Mouse (Mus musculus) layer of hippocampus, postnatal 36 days (tissue): Measurements from ENCODE around the gene Tbkbp1. TPM values are rescaled to one million over a fixed set of nuclear protein-coding genes. Genes with fewer than 3 reads are reported as not detected.
A peak's percentile ranks its signal among the peaks of the same experiment; 100 is the strongest.

Experiments
- DNase-seq, 2 experiments: peaks; one replicate each; pipeline ENCODE4 v3.0.0; 2022
- total RNA-seq, 2 experiments: library from RNA; stranded (reverse); gene quantifications; 2 replicates each; pipeline ENCODE4 v1.2.3; 2021

The Tbkbp1 gene
- total RNA-seq, 2 experiments from 2014 or later: 83.8 to 94.3 TPM

DNA sequence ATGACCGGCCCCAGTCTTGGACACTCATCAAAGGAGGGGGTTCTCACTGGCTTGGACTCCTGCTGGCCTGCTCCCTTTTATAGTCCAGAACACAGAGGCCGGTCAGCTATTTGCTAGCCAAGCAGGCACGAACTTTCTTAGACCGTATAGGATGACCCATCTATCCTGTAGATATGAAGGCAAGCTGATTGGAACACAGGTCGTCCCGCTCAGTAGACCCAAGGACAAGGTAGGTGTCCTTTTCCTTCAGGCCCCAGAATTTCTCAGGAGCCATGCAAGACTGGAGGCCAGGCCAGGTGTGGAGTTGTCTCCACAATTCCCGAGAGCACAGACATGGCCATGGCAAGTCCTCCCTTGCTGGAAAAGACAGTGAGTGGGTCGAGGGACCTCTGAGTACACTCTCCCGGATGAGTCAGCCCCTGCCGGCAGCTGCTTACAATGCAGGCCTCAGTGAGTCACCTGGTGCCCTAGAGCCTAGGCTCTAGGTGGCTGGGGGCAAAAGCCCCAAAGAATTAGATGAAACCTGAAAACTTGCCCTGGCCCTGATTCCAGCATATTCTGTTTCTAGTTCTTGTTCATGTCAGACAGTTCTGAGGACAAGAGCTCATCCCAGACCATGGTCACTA, 1.5 kb upstream of the Tbkbp1 start:
- no peak for DNase-seq

DNA sequence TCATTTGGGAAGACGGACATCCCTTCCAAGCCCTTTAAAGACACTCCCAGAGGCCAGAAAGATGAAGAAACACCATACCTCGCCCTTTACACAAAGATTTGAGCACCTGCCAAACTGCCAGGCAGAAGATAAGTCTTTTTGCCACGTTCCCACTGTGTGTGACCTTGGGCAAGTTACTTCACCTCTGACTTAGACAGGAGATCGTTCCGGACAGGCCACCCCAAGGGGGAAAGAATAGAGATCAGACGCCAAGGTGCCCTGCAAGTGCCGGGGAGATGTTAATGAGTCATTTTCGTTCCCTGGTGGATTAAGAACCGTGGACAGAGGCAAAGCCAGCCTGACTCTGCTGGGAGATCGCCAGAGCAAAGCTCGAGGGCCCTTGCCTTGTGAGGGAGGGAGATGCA, 730 bp upstream of the Tbkbp1 start:
- DNase-seq: peak in 1 of 2 experiments; percentile 13

DNA sequence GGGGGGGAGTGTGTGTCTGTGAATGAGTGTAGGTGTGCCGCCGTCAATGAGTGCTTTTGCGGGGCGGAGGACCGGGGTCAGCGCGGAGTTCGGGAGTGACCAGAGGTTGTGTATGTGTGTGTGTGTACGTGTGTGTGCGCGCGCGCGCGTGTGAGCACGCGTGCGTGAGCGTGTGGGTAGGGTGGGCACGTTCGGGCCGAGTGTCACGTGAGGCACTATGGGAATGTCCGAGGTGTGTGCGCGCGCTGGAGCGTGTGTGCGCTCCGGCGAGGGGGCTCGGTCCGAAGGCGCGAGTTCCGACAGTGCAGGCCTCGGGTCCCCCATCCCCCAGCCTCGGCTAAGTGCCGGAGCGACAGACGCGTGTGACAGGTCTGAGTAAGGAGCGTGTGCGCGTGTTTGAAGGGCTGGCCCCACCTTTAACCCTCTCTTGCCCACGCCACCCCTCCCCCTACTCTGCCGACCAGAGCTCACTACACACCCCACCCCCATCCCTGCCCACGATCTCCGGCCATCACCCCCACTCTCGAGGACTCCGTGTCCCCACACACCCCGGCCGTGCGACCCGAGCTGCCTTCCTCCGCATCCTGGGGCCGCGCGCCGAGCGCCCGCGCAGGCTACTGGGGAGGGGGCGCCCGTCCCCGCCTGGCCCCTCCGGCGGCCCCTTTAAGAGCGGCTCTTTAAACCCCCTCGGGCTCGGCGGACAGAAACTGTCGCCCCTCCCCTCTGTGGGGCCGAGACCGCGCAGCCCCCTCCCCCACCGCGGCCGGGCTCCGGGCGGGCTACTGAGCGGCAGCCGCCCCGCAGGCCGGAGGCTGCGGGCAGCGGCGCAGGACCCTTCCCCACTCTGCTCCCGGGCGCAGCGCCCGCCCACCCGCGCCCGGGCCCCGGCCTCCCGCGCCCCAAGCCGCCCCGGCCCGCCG, 624 bp downstream of the Tbkbp1 start:
- DNase-seq: peak; percentile 56 to 59

DNA sequence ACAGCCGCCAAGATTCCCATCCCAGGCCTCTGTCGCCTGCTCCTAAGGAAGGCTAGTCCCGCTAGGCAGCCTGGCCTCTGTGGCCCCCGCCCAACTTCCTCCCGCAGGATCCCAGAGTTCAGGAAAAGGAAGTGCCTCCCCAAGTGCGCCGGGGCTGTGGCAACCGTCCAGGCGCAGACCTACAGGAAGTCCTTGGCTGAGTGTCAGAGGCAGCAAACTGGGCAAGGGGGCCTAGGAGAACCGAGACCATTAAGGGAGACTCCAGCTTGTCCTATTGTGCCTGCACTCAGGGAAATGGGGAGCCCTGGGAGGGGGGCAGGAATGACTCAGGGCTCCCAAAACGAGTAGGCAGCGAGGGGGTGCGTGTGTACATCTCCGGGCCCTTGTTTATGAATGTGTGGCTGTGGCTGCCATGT, 1.3 kb downstream of the Tbkbp1 start:
- peak in 1 of 2 experiments; percentile 46 for DNase-seq

DNA sequence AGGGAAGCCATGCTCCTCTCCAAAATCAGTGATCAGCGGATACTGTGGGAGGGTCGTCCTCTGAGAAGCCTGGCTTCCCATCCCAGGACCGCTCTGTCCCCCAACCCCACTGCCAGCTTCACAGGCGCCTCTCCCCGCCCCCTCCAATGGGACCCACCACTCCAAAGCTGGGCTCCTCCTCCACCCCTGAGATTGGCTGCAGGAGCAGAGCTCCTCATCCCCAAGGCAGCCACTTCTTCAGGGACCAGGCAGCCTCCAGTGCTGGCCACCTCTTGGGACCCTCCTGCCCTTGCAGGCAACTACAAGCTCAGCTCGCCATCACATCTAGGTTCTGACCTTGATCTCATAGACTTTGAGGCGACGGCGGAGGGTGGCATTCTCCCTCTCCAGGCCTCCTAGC, 2.3 kb downstream of the Tbkbp1 start:
- DNase-seq: no peak

DNA sequence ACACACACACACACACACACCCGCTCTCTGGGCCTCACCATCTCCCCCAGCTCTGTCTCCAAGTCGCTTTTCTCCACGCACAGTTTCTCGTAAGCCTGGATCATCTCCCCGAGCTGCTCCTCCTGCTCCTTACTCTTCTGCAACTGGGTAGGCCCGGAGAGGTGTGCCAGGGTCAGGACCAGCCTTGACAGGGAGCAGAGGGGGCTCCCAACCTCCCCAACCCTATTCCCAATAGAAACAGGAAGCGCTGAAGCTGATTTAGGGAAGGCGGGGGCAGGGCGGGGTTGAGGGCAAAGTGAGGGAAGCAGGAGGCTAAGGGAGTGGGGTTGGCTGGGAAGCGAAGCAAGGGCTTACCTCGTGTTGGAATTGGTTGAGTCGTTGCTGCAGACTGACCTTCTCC, 2.7 kb downstream of the Tbkbp1 start:
- no peak for DNase-seq

DNA sequence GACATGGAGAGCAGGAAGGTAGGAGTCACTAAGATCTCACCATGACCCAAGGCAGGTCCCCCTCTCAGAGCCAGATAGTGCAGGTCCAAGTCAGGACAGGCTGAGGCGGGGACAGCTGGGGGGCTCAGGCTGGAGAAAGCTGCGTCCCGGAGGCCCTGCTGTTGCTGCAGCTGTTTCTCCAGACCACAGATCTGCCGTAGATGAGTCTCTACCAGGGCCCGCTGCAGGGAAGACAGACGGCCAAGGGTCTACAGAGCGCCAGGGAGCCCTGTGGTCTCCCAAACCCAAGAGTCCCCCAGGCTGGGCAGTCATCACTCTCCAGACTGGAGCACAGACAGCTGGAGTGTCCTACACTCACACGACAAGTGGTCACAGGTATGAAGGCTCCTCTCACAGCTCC, 4.0 kb downstream of the Tbkbp1 start:
- DNase-seq: no peak

DNA sequence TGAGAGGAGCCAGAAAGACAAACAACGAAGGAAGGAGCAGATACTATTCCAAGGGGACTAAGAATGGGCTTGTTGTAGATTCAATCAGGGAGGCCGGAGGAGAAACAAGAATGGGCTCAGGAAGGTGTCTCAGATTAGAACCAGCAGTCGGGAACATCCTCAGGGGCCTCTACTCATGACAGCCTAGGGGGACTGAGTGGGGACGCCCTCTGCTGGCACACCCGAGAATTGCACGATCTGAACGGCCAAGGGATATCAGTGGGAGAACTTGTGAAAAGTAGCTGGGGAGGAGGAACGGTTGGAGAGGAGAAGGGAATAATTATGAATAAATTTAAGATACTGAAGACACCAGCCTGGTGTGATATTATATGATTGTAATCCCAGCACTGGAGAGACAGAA, 4.6 kb downstream of the Tbkbp1 start:
- peak; percentile 77 to 82 for DNase-seq

DNA sequence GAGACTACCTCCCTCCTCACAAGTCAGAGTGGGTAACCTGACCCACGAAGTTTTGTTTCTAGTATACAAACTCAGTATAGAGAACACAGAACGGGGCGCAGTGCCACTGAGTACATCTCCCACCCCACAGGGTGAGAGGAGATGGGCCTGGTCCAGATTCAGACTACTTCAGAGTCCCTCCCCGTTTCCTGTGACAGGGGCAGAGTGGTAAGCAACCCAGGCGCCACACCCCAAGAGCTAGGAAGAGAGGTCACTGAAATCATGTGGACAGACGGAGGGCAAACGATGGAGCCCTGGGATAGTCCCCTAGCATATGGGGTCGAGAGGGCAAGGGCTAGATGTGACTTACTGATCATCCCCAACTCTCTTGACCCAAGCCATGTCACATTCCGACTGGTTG, 5.3 kb downstream of the Tbkbp1 start:
- DNase-seq: no peak

DNA sequence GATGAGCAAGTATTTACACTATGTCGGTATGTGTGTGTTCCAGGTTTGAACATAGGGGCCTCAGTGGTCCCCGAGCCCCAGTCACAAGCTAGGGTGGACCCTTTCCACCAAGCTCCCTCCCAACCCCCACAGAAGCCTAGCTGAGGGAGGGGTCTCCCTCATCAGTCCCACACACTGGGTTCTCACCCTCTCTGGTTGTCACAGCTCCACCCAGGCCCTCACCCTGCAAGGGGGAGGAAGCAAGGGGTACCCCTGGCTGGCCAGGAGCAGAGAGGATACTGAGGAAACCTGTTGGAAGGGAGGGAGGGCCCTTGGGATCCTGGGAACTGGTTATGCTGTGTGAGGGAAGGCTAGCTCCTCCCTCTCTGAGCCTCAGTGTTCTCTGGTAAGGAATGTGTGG, 6.0 kb downstream of the Tbkbp1 start:
- DNase-seq: no peak

DNA sequence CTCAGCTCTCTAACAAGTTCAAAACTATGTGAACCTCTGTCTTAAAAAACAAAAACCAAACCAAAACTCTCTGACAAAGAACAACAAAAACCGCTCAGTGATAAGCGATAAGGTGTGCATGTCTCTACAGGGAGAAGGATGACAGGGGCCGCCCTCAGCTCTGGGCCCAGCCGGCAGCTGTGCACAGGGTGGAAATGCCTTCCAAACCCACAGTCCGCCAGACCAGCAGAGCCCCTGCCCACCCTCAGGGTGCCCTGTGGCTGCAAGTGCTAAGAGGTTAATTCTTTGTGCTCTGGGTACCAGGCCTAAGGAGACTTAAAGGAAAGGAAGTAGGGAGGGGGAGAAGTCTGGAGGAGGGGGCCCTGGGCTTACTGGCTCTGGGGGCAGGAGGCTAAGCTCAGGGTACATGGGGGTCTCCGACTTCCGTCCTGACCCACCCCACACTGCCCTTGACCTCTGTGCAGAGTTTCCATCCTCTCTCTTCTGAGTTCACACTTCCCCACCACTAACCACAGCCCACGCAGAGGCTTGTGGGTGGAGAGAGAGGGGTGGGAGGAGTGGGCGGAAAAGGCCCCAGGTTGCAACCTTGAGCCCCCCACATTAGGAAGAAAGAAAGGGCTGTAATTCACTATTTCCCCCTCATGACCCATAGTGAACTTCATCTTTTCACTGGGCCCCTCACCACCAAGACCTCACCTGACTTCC, 7.9 kb downstream of the Tbkbp1 start:
- no peak for DNase-seq

DNA sequence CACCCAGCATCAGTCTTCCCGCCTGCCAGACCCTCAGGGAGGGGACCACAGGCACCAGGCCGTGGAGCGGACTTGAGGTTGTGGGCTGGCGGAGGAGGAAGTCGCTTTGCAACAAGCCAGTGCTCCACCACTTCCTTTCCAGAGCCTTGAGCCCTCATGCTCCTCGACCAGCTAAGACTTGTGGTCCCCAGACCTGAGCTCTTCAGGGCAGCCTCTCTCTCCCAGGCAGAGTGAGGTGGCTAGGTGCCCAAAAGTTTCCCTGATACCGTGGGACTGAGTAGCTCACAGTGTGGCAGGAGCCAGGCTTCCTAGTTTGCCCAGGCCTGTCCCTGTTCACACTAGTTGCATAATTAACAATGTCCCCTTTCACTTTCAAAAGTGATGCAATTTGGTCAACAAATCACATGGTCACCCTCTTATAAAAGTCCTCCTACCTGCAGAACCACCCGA, 9.1 kb downstream of the Tbkbp1 start:
- DNase-seq: no peak

DNA sequence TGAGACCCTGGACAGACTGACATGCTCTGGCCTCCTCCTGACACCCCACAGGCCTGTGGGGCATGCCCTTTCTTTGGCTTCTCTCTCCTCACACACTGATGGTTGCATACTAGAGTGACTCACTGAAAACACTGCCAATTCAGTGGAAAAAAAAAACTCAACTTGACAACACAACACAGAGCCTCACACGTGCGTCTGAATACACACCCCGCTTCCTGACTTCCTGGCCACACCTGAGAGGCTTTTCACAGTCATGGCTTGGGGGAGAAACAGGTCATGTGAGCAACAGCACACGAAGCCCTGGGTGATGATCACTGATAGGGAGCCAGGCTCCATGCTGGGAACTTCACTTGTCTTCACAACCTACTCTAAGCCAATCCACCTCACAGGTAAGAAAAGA, 10.5 kb downstream of the Tbkbp1 start:
- no peak for DNase-seq

DNA sequence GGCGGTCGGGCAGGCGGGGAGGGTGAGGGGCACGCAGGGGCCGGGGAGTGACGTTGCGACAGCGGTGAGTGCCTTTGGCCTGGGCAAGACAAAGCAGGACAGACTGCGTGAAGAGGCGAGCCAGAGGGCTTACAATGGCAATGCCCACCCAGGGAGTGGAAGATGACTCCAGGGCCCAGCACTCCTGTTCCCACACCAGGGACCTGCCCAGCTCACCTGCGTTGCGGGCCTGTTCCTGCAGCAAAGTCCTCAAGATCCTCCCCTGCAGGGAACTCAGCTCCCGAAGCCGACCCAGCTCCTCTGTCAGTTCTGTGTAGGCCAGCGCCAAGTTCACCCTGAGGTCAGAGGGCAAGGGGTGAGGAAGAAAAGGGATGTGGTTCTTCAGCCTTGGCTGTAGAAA, 12.0 kb downstream of the Tbkbp1 start:
- DNase-seq: no peak

DNA sequence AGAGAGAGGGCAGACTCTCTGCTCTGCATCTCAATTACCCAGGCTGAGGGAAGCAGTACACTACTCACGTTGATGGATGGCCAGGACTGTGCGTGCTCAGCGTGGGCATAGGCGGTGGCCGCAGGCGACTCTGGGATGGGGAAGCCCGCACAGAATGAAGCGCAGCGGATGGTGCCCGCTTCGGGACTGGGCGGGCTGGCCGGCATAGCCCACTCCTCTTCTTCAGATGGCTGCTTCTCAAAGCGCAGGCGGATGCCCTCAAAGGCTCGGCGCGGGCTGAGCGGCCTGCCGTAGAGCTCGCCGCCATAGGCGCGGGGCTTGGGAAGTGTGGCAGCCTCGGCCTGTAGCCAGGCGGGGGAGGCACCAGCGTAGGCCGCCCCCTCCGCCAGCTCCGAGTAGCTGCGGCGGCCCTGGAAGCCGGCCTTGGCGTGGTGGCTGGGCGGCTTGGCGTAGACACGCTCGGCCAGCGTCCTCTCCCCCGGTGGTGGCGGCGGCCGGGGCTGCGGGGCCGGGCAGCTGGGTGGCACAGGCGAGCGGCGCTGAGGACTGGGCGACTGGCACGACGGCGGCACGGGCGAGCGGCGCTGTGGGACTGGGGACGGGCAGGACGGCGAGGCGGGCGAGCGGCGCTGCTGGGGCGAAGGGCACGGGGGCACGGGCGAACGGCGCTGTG, 12.6 kb downstream of the Tbkbp1 start:
- DNase-seq: peak in 1 of 2 experiments; percentile 51

DNA sequence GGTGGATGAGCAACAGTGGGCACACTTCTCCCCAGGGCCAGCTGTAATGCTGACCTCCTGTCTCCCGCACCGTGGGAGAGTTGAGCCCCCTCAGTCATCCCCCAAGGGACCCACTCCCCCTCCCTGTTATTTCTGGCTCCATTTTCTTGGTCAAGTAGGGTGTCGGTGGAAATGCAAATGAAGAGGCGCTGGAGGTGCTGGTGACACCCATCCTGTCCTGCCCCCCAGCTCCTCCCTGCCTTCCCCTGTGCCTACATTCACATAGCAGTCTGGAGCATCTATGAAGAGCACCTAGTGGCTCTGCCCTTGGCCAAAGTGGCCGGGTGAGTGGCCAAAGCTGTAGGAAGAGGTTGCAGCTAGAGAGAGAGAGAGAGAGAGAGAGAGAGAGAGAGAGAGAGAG, 18.0 kb downstream of the Tbkbp1 start:
- DNase-seq: no peak

DNA sequence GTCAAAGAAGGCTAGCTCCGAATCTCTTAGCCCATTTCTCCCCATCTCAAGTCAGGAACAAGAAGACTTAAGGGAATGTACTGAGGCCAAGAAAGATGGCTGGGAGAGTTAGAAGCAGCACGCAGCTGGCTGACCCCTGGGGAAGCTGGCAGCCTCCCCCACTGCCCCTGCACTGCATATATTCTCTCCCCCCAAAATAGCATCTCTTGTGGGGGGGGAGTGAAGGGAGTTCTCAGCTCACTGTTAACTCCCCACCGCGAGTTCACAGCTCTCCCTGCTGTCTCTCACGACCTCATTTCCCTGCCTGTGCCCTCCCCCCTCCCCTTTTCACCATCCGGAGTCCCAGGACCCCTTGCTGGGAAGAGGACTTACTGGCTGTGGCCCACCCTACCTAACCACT, 19.1 kb downstream of the Tbkbp1 start:
- no peak for DNase-seq

DNA sequence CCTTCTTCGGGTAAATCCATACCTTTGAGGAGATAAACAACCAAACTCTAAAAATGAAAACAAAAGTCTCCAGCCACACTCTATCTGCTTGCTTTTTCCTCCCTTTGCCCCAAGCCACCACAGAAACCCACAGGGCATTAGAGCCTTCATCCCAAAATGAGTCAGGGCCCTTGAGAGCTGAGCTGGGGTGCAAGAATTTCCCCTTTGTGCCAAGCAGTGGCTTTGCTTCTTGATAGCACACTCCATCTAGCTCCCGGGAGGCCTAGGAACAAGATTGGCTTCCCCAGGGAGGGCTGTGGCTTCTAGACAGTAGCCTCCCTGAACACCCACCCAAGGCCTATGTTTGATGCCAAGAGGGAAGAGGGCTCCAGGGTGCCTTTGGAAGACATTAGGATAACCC, 19.6 kb downstream of the Tbkbp1 start:
- DNase-seq: no peak

DNA sequence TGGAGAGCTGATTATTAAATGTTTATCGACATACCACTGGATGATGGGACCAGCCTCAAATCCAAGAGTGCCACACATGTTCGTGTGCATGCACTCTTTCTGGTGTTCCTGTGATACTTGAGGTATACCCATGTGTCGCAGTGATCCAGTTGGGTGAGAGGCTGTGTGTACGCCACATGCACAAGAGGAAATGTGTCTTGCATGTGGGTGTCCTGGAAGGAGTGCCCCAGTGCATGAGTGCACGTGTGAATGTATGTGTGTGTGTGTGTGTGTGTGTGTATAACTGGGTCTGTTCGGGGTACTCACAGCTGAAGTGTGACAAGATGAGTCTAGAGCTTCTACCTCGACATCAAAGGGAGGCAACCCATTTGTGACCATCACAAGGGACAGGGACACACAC, 21.0 kb downstream of the Tbkbp1 start:
- DNase-seq: no peak

DNA sequence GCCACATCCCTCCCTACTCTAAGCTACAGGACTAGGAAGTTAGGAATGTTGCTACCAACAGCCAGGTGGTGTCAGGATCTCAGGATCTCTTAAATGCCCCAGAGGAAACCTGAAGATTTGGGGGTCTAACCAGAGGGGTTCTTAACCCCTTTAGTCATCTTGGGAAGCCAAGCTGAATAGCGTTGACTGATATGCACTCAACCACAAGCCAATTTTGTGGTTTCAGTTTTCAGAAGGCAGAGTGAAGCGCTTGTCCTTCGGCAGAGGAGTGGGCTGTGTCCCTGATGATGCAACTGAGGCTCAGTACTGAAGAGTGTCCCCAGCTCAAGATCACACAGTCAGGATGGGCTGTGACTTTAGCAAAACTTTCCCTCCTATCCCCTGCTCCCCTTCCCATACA, 22.3 kb downstream of the Tbkbp1 start:
- no peak for DNase-seq

DNA sequence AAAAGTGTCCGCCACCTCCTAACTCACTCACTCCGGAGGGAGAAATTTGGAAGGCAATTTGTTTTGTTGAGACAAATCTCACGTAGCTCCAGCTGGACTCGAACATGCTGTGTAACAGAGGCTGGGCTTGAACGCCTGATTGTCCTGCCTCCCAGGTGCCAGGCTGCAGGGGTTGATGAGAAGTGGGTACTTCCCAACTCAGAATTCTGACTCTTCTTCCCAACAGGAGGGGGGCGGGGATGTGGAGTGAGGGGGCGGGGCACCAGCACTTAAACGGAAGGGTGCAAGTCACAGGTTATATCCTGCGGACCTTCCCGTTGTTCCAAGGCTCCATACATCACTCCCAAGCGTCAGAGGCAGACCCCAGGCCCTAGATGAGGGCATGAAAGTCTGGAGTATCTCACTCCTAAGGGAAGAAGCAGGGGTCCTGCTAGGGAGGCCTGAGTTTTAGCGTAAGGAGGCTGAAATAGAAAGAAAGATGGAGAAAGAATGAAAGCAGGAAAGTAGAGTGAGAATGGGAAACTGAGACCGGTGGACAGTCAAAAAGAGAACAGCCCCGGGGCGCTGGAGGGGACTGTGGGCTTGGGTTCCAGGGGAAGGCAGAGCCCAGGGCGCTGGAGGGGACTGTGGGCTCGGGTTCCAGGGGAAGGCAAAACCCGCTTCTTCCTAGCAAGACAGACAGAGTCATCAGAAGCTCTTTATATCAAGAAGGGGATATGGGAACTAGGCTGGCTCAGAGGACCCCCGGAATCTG, 23.6 kb downstream of the Tbkbp1 start:
- no peak for DNase-seq
